Mouse (Mus musculus) right cerebral cortex, adult 18-20 months (tissue): ENCODE measurements around the gene Prss35.
A peak's percentile ranks its signal among the peaks of the same experiment; 100 is the strongest.

ENCODE experiments used
- DNase-seq: peaks from one replicate; pipeline ENCODE4 v3.0.0; 2022; ENCODE audit warnings: mixed read lengths

Prss35 gene

DNA sequence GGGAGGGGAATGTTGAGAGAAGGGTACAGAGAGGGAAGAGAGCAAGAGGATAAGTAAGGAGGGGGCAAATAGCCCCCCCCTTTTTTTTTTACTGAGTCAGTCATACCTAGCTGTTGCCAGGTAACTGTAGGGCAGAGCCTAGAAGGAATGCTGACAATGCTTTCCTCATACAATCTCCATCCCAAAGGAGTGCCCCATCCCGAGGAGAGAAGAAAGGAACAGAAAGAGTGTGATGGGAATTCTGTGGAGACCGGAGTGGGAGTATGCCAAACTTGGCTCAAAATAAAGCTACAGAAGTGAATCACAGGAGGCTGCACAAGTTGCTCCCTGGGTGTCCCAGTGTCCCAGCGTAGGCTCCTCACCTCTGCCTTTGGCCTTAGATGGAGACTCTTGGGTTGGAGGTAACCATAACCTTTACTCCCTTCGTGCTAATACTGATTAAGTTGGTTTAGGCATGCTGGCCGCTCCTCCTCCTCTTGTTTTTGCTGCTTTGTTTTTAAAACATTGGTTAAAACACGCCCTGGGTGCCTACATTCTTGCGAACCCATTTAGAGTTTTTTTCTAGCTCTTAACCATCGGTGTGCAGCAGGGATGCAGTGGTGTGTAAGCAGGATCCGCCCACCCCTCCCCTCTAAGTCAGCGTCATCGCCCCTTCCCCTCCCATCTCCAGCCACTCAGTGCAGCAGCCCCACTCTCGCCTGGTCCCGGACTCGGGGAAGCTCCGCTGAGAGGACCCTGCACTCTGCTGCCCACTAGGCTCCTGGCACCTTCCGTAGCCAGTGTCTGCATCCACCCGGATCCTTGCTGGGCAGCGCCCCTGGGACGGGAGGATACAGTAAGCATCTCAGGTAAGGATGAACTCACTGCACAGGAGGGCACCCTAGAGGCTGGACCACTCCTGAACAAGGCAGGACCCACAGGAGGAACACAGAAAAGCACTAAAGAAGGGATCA, at the start of gene Prss35:
Prss35 (plus strand) TSS at position 691 of the 953 bp plus-strand sequence.
- no peak for DNase-seq

GRCm38 (mm10) chr9:86693935-86694334, 49.5 kb upstream of the Prss35 start:
- DNase-seq, result no peak

DNA sequence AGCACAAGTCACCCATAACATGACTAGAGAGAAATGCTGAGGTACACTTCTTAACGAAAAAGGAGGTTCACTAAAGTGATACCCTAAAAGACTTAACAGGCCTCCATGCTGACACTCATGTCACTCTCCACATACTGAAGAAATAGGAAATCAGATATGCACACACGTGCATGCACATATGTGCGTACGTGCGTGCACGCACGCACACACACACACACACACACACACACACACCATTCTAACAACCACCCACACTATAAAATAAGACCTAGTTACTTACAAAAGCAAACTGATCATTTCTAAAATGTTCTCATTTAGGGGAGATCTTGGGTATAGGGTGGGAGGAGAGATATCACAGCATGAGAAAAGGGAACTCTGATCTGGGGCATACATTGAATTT, 48.8 kb upstream of the Prss35 start:
- DNase-seq, result no peak

GRCm38 (mm10) chr9:86695199-86695817, 48.1 kb upstream of the Prss35 start:
- peak; percentile 31 for DNase-seq

DNA sequence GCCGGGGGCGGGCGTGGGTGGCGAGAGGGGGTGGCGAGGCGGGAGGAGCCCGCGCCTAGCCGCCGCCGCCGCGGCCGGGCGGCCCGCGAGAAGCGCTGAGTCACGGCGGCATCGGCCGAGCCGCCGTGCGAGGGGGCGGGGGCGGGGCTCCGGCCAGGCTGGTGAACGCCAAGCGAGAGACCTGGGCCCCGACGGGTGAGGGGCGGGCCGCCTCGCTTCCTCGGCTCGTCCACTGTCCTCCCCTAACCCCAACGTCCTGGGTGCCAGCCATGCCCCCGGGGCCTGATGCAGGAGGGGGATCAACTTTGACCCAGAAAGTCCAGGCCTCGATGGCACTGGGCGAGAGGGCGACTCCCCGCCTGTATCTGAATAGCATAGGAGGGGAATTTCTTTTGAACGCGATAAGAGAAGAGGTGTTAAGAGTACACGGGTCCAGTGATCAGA, 47.6 kb upstream of the Prss35 start, which contains the start of gene Me1:
Me1 (minus strand) TSS at position 136 of the 444 bp plus-strand sequence.
- peak; percentile 23 for DNase-seq

GRCm38 (mm10) chr9:86701264-86701663, 42.2 kb upstream of the Prss35 start:
- no peak for DNase-seq

GRCm38 (mm10) chr9:86701844-86702243, 41.6 kb upstream of the Prss35 start:
- DNase-seq, result no peak

DNA sequence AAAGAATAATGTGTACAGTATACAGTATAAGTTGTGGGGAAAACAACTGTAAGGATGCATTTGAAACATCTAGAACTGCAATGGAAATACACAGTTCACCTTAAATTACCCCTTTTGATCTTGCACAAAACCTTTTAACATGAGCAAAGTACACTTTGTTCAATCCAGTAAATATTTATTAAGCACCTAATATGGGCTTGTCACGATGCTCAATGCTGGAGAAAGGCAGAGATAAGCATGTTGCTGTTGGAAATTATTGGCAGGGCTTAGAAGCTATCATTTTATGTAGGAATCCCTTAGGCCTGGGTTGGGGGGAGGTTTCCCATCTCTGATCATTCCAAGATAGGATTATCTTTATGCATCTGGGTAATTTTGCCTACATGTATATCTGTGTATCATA, 36.0 kb upstream of the Prss35 start:
- no peak for DNase-seq

DNA sequence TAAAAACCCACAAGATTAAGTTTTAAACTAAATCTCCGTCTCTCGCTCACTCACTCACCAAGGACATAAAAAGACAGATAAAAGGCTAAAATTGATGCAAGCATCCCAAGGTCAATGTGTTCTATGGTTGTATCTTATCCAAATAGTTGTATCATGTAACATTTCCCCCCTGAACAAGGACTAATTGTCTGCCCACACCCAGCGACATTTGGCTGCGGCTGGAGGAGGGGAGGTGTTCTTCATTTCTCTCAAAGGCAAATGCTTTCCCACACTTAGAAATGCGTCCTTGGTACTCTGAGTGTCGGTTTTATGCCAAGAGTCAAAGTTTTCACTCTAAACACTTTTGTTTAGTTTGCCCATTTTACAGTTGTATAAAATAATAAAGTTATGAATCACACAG, 34.5 kb upstream of the Prss35 start:
- DNase-seq, result no peak

- DNase-seq, result no peak
Observed at GRCm38 (mm10) chr9:86710091-86710634, 33.3 kb upstream of the Prss35 start.

DNA sequence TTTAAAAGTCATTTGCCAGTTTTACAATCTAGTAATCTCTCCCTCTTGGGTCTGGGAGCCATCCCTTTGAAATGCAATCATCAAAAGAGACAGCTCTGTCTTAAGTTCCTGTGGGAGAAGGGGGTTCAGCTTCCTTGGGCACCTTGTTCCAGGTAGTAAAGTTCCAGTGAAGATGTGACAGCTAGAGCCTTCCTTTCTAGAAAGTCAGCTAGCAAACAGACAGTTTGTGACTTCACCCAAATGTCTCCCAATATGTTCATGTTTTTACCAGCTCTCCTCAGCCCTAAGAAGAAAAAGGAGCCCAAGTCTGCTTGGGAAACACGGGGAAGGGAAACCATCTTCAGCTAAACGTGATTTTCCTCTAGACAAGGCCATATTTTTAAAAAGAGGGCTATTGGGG, 30.8 kb upstream of the Prss35 start:
- DNase-seq, result no peak

- DNase-seq, result no peak
Observed at GRCm38 (mm10) chr9:86714089-86714488, 29.4 kb upstream of the Prss35 start.

GRCm38 (mm10) chr9:86716540-86716939, 26.9 kb upstream of the Prss35 start:
- DNase-seq, result no peak

- no peak for DNase-seq
Observed at GRCm38 (mm10) chr9:86717119-86717518, 26.3 kb upstream of the Prss35 start.

GRCm38 (mm10) chr9:86720227-86720626, 23.2 kb upstream of the Prss35 start:
- no peak for DNase-seq

GRCm38 (mm10) chr9:86720794-86721193, 22.7 kb upstream of the Prss35 start:
- no peak for DNase-seq

DNA sequence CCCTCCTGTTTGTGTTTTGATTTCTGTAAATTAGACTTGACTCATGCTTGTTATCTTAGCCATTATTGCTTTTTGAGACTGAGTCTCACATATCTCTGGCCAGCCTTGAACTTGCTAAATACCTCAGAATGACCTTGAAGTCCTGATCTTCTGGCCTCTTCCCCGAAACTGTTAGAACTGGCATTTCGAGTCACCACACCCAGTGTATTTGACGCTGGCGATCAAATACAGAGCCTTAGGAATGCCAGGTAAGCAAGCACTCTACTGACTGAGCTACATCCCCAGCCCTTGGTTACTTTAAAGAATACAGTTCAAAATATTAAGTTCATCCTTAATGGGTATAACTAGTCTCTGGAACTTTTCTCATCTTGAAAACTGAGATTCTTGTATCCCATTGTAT, 18.4 kb upstream of the Prss35 start:
- no peak for DNase-seq

GRCm38 (mm10) chr9:86725604-86726380, 17.7 kb upstream of the Prss35 start:
- no peak for DNase-seq

DNA sequence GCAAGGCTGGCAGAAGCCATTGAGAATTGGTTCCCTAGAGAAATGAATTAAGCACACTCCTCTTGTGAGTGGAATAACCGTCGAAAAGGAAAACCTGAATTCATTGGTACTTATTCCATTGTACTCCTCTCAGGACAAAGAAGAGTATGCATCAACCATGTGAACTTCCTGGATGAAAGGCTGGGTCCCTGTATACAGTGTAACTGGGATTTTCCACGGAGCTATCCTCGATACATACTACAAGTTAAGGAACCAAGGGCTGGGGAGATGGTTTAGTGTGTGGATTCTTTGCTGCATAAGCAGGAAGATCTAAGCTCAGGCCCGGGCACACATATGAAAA, 17.1 kb upstream of the Prss35 start:
- no peak for DNase-seq

- no peak for DNase-seq
Observed at GRCm38 (mm10) chr9:86728214-86728814, 15.1 kb upstream of the Prss35 start.

DNA sequence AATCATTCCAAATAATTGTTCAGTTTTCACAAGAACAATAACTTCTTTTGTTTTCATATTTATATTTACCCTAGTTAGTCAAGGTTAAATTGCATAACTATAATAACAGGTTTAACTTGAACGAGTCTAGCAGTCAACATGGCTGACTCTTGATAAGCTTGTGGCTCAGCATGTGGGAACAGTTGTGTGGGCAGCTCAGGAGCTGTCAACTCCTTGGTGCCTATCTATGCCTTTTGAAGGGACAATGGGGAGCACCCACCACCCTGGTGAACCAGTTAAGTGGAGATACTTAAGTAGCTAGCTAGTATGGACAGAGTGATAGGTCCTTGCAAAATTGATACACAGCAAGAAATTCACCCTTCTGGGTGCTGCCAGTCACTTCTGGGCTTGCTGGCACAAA, 14.4 kb upstream of the Prss35 start:
- no peak for DNase-seq

DNA sequence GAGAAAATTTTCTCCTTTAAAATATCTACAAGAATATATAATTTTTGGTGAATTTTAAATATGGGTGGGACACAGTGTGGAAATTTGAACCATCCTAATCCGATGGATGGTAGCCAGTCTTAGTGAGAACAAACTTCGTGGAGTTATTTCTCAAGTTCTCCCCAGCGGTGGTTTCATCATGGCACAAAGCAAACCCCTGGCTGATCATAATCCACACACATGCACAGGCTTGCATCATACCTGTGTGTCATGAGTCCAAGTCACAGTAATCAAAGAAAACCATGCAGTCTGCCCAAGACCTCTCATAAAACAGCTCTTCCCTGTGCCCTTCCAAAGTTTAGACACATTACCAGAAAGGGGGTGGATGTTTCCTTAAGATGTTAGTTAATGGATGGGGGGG, 13.6 kb upstream of the Prss35 start:
- DNase-seq, result no peak

GRCm38 (mm10) chr9:86734357-86734756, 9.1 kb upstream of the Prss35 start:
- no peak for DNase-seq
